Mouse (Mus musculus) thymus, adult 2 months (tissue): ENCODE data around the gene Gigyf1.

ENCODE experiments used
- CTCF ChIP-seq: fragments of 200-500 bp; IDR thresholded peaks from 2 replicates; pipeline ENCODE4 v1.5.1; 2012; ENCODE audit warnings: mild to moderate bottlenecking, control low read depth, low read length, moderate library complexity, borderline replicate concordance; ENCODE audit not compliant: control insufficient read depth, poor library complexity, insufficient read depth; ENCODE audit errors: extremely low read depth
- POLR2A ChIP-seq: fragments of 200-500 bp; IDR thresholded peaks from 2 replicates; pipeline ENCODE4 v1.6.1; 2012; ENCODE audit warnings: mild to moderate bottlenecking, low read length, control low read depth, moderate library complexity; ENCODE audit not compliant: control insufficient read depth, poor library complexity, insufficient read depth; ENCODE audit errors: extremely low read depth

- no peak for TF ChIP-seq CTCF
- no peak for TF ChIP-seq POLR2A
Measured at GRCm38 (mm10) chr5:137551119-137551518, 32.8 kb downstream of the Gigyf1 start.
